In the genomic region with DNA sequence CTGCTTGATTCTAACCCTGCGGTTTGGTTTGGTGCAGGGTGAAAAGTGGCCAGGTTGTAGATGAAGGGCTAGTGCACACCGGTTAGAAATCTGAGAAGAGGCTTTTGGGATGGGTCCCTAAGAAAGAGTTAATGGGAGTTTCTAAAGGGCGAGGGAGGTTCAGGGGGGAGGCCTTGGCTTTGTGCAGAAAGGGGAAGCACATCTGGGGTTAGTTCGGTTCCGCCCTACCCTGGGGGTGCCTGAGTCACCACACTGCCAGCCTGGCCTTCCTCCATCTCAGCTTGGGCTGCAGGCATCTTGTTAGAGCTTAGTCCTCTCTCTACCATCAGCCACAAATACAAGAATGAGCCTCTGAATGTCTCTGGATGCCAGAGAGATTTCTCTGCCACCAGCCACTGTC, we compare ENCODE assay signal across 11 mouse cellular contexts. TPM values are rescaled to one million over a fixed set of nuclear protein-coding genes. Genes with fewer than 3 reads are reported as not detected.
A peak's percentile ranks its signal among the peaks of the same experiment; 100 is the strongest.
DNase-seq lines count a peak whose midpoint lies in the region; ATAC-seq lines count a peak whose summit lies in the region.
"Had no signal": no experiment of that assay in that cellular context is flagged by ENCODE, and none has a peak within 500 bp of the region (broad histone marks: within the 10 kb centered on the region; RNA-seq: fewer than 3 reads in every experiment).

No protein-coding gene starts in this region.

- H3K4me3 ChIP-seq in lung, embryonic 15.5 days = no peak overlapping the region
- H3K4me3 ChIP-seq: forebrain, embryonic 13.5 days; limb, embryonic 13.5 days had no signal

- H3K36me3 ChIP-seq in lung, embryonic 15.5 days = peaks cover 49% of the 10 kb centered on the region

- H3K27ac ChIP-seq in lung, embryonic 15.5 days = peak overlapping the region; percentile 15; the same call in 1 of the 2 replicates
- H3K27ac ChIP-seq: limb, embryonic 13.5 days had no signal

- H3K27me3 ChIP-seq in lung, embryonic 15.5 days = no peaks in the 10 kb centered on the region
- H3K27me3 ChIP-seq: forebrain, embryonic 13.5 days; limb, embryonic 13.5 days had no signal

- no peak for ATAC-seq in CD4-positive, CD25-positive, alpha-beta regulatory T cell, adult 4 months
- ATAC-seq in lung, embryonic 15.5 days (ENCODE audit: borderline replicate concordance, extremely low read depth, low FRiP score, low TSS enrichment) = no peak
- ATAC-seq in granulocyte monocyte progenitor cell, adult 5-6 weeks (replicated peaks; ENCODE audit: poor library complexity, severe bottlenecking) = peak; percentile 56
- ATAC-seq in megakaryocyte-erythroid progenitor cell, adult 5-6 weeks (replicated peaks; ENCODE audit: low FRiP score, low TSS enrichment, poor library complexity, severe bottlenecking) = no peak
- ATAC-seq: intestine, postnatal 0 days had no signal

- no peaks in the 10 kb centered on the region for H3K9me3 ChIP-seq in lung, embryonic 15.5 days
- H3K9me3 ChIP-seq: forebrain, embryonic 13.5 days; limb, embryonic 13.5 days had no signal

- no peak overlapping the region for H3K4me2 ChIP-seq in lung, embryonic 15.5 days
- H3K4me2 ChIP-seq: forebrain, embryonic 13.5 days; limb, embryonic 13.5 days had no signal

- no peak overlapping the region for H3K9ac ChIP-seq in lung, embryonic 15.5 days
- H3K9ac ChIP-seq: forebrain, embryonic 13.5 days; limb, embryonic 13.5 days had no signal

- DNase-seq in CD4-positive, CD25-positive, alpha-beta regulatory T cell, adult 2 months (ENCODE audit: low read depth, low spot score) = peak; percentile 46
- no peak for DNase-seq in lung, postnatal 14 days
- peak; percentile 70 to 71 for DNase-seq in spleen, postnatal 36 days (ENCODE audit: low spot score in 2 of 2)
- DNase-seq in gastrocnemius, adult 8-10 months (ENCODE audit: low spot score in 2 of 2) = no peak

- 53% methylated on average over 5 of the region's 5 CpGs for WGBS in lung, embryonic 15.5 days

- H3K4me1 ChIP-seq in lung, embryonic 15.5 days = peaks cover 51% of the 10 kb centered on the region

RNA-seq across cellular contexts. Expression of a gene that starts 8.3 kb away (rescaled TPM):
- polyA plus RNA-seq in CD4-positive, CD25-positive, alpha-beta regulatory T cell, adult 4 months (2017; shearing (Covaris generic)) = 10 to 100 TPM; 45.2 to 48.9 TPM
- 24.7 and 25.6 TPM in 2 replicates for polyA plus RNA-seq in lung, embryonic 15.5 days (2015; fragmentation: Nextera tagmentation; extraction: Ambion mirVana)
- total RNA-seq in granulocyte monocyte progenitor cell, adult 5-6 weeks (2014; fragmentation: Nextera tagmentation) = 5.8 and 12.1 TPM in 2 replicates
- 14.1 and 14.8 TPM in 2 replicates for total RNA-seq in granulocyte monocyte progenitor cell, adult 5-6 weeks (2017)
- 100 to 1,000 TPM; 249 to 267 (median 253) TPM for total RNA-seq in gastrocnemius, adult 8-10 months (2022)
- total RNA-seq in megakaryocyte-erythroid progenitor cell, adult 5-6 weeks (2014; fragmentation: Nextera tagmentation) = 1.5 and 9.4 TPM in 2 replicates
- 7.2 and 24.7 TPM in 2 replicates for total RNA-seq in megakaryocyte-erythroid progenitor cell, adult 5-6 weeks (2017)

RNA-seq across cellular contexts. Expression of a gene that starts 13.9 kb away (rescaled TPM):
- polyA plus RNA-seq in CD4-positive, CD25-positive, alpha-beta regulatory T cell, adult 4 months (2017; shearing (Covaris generic)) = 100 to 1,000 TPM; 667 to 787 TPM
- polyA plus RNA-seq in lung, embryonic 15.5 days (2015; fragmentation: Nextera tagmentation; extraction: Ambion mirVana) = 420 and 427 TPM in 2 replicates
- total RNA-seq in granulocyte monocyte progenitor cell, adult 5-6 weeks (2014; fragmentation: Nextera tagmentation) = 1,036 and 1,157 TPM in 2 replicates
- 748 and 899 TPM in 2 replicates for total RNA-seq in granulocyte monocyte progenitor cell, adult 5-6 weeks (2017)
- total RNA-seq in gastrocnemius, adult 8-10 months (2022) = 100 to 1,000 TPM; 411 to 454 (median 425) TPM
- 1,323 and 1,614 TPM in 2 replicates for total RNA-seq in megakaryocyte-erythroid progenitor cell, adult 5-6 weeks (2014; fragmentation: Nextera tagmentation)
- 848 and 982 TPM in 2 replicates for total RNA-seq in megakaryocyte-erythroid progenitor cell, adult 5-6 weeks (2017)

RNA-seq across cellular contexts. Expression of a gene that starts 27.1 kb away (rescaled TPM):
- polyA plus RNA-seq in CD4-positive, CD25-positive, alpha-beta regulatory T cell, adult 4 months (2017; shearing (Covaris generic)) = 10 to 100 TPM; 30.3 to 67.9 TPM
- polyA plus RNA-seq in lung, embryonic 15.5 days (2015; fragmentation: Nextera tagmentation; extraction: Ambion mirVana) = 28.4 and 29.7 TPM in 2 replicates
- 17.8 and 28.9 TPM in 2 replicates for total RNA-seq in granulocyte monocyte progenitor cell, adult 5-6 weeks (2014; fragmentation: Nextera tagmentation)
- total RNA-seq in granulocyte monocyte progenitor cell, adult 5-6 weeks (2017) = 14.5 and 21.8 TPM in 2 replicates
- 10 to 100 TPM in 1 of 4 experiments, 1 to 10 TPM in 3; 7.8 to 11.8 (median 9.0) TPM for total RNA-seq in gastrocnemius, adult 8-10 months (2022)
- total RNA-seq in megakaryocyte-erythroid progenitor cell, adult 5-6 weeks (2014; fragmentation: Nextera tagmentation) = 30.7 and 32.2 TPM in 2 replicates
- total RNA-seq in megakaryocyte-erythroid progenitor cell, adult 5-6 weeks (2017) = 15.8 and 18.8 TPM in 2 replicates

RNA-seq across cellular contexts. Expression of a gene that starts 39.1 kb away (rescaled TPM):
- 100 to 1,000 TPM in 1 of 2 experiments, 10 to 100 TPM in 1; 81.7 to 126 TPM for polyA plus RNA-seq in CD4-positive, CD25-positive, alpha-beta regulatory T cell, adult 4 months (2017; shearing (Covaris generic))
- 165 and 173 TPM in 2 replicates for polyA plus RNA-seq in lung, embryonic 15.5 days (2015; fragmentation: Nextera tagmentation; extraction: Ambion mirVana)
- 115 and 125 TPM in 2 replicates for total RNA-seq in granulocyte monocyte progenitor cell, adult 5-6 weeks (2014; fragmentation: Nextera tagmentation)
- 120 and 123 TPM in 2 replicates for total RNA-seq in granulocyte monocyte progenitor cell, adult 5-6 weeks (2017)
- total RNA-seq in gastrocnemius, adult 8-10 months (2022) = 10 to 100 TPM; 21.0 to 25.7 (median 23.4) TPM
- total RNA-seq in megakaryocyte-erythroid progenitor cell, adult 5-6 weeks (2014; fragmentation: Nextera tagmentation) = 158 and 173 TPM in 2 replicates
- 205 and 206 TPM in 2 replicates for total RNA-seq in megakaryocyte-erythroid progenitor cell, adult 5-6 weeks (2017)

RNA-seq across cellular contexts. Expression of a gene that starts 51.4 kb away (rescaled TPM):
- polyA plus RNA-seq in CD4-positive, CD25-positive, alpha-beta regulatory T cell, adult 4 months (2017; shearing (Covaris generic)) = 10 to 100 TPM; 18.7 to 24.9 TPM
- 30.8 and 35.6 TPM in 2 replicates for polyA plus RNA-seq in lung, embryonic 15.5 days (2015; fragmentation: Nextera tagmentation; extraction: Ambion mirVana)
- total RNA-seq in granulocyte monocyte progenitor cell, adult 5-6 weeks (2014; fragmentation: Nextera tagmentation) = 26.1 and 30.2 TPM in 2 replicates
- 27.4 and 31.3 TPM in 2 replicates for total RNA-seq in granulocyte monocyte progenitor cell, adult 5-6 weeks (2017)
- total RNA-seq in gastrocnemius, adult 8-10 months (2022) = 1 to 10 TPM; 3.5 to 4.7 (median 4.3) TPM
- total RNA-seq in megakaryocyte-erythroid progenitor cell, adult 5-6 weeks (2014; fragmentation: Nextera tagmentation) = 29.3 and 45.8 TPM in 2 replicates
- total RNA-seq in megakaryocyte-erythroid progenitor cell, adult 5-6 weeks (2017) = 14.5 and 23.6 TPM in 2 replicates

Comparison
In these comparisons a context has a peak if more than half of its experiments do, and no peak if none do; other contexts are left out.
1. DNase-seq: peak in CD4-positive, CD25-positive, alpha-beta regulatory T cell, adult 2 months (single experiment) and spleen, postnatal 36 days (2 of 2); none in lung, postnatal 14 days (single experiment) and gastrocnemius, adult 8-10 months (0 of 2).
2. RNA of a gene that starts 8.3 kb away (total RNA-seq): 249 to 267 TPM in gastrocnemius, adult 8-10 months; 1.5 to 24.7 TPM in megakaryocyte-erythroid progenitor cell, adult 5-6 weeks and 5.8 to 14.8 TPM in granulocyte monocyte progenitor cell, adult 5-6 weeks; every median in the first group is over 4 times any median in the second.